Mouse (Mus musculus) midbrain, embryonic 12.5 days (tissue): ENCODE results near the gene Cttnbp2. TPM values are rescaled to one million over a fixed set of nuclear protein-coding genes. Genes with fewer than 3 reads are reported as not detected.
A peak's percentile ranks its signal among the peaks of the same experiment; 100 is the strongest.

Source experiments
- ATAC-seq: fragments of 200-750 bp; cut with Nextera tagmentation; 2 replicates; pipeline ENCODE4 v1.8.0; 2017; ENCODE audit warnings: low read depth, moderate TSS enrichment, moderate library complexity; ENCODE audit not compliant: low FRiP score
- H3K27ac ChIP-seq: fragments of 300-500 bp; sonication (generic); replicated peaks from 2 replicates; pipeline ENCODE4 v1.5.1; 2016; ENCODE audit warnings: mild to moderate bottlenecking
- H3K27me3 ChIP-seq: fragments of 300-500 bp; sonication (generic); 2 replicates; pipeline ENCODE4 v1.6.1; 2016; ENCODE audit warnings: mild to moderate bottlenecking
- H3K36me3 ChIP-seq: fragments of 300-500 bp; sonication (generic); 2 replicates; pipeline ENCODE4 v1.6.1; 2016
- H3K4me1 ChIP-seq: fragments of 300-500 bp; sonication (generic); 2 replicates; pipeline ENCODE4 v1.6.1; 2016
- H3K4me2 ChIP-seq: fragments of 300-500 bp; sonication (generic); replicated peaks from 2 replicates; pipeline ENCODE4 v1.6.1; 2016; ENCODE audit warnings: mild to moderate bottlenecking, moderate library complexity
- H3K4me3 ChIP-seq: fragments of 300-500 bp; sonication (generic); 2 replicates; pipeline ENCODE4 v1.5.1; 2016; ENCODE audit warnings: mild to moderate bottlenecking
- H3K9ac ChIP-seq: fragments of 300-500 bp; sonication (generic); replicated peaks from 2 replicates; pipeline ENCODE4 v1.6.1; 2016; ENCODE audit warnings: mild to moderate bottlenecking, moderate library complexity
- H3K9me3 ChIP-seq: fragments of 300-500 bp; sonication (generic); 2 replicates; pipeline ENCODE4 v1.6.1; 2016; ENCODE audit warnings: mild to moderate bottlenecking
- WGBS: fragments of 180-500 bp; shearing (Covaris S2); methylation state at CpG from one replicate; pipeline ENCODE4 v1.1.7; 2016; 5-methylcytosine and 5-hydroxymethylcytosine counted together
- polyA plus RNA-seq: library from polyadenylated mRNA; unstranded; fragments of >200 nt; fragmentation: Nextera tagmentation; extraction: Ambion mirVana; gene quantifications from 2 replicates; pipeline ENCODE4 v1.2.1, GENCODE M21; 2016

The Cttnbp2 gene
- polyA plus RNA-seq, 1 experiment from 2014 or later = 21.9 TPM

- Histone ChIP-seq H3K36me3 (no peaks in the 10 kb centered on the region), H3K27me3 (no peaks in the 10 kb centered on the region), H3K9me3 (peaks cover 5% of the 10 kb centered on the region; the same call in 1 of the 2 replicates), H3K4me3 (no peak overlapping the region), H3K4me1 (no peaks in the 10 kb centered on the region), H3K4me2 (no peak overlapping the region), H3K27ac (no peak overlapping the region), H3K9ac (no peak overlapping the region)
- WGBS = 63% methylated on average over 1 of the region's 1 CpGs
- no peak for ATAC-seq
Measured at GRCm38 (mm10) chr6:18459657-18460056, 55.0 kb downstream of the Cttnbp2 start.

GRCm38 (mm10) chr6:18450551-18451193 is 64.0 kb downstream of the Cttnbp2 start:
- Histone ChIP-seq H3K36me3 (no peaks in the 10 kb centered on the region), H3K27ac (no peak overlapping the region), H3K9me3 (no peaks in the 10 kb centered on the region), H3K4me2 (no peak overlapping the region), H3K9ac (no peak overlapping the region), H3K4me3 (no peak overlapping the region), H3K4me1 (peaks cover 16% of the 10 kb centered on the region), H3K27me3 (no peaks in the 10 kb centered on the region)
- no peak for ATAC-seq
- 83% methylated on average over 5 of the region's 5 CpGs for WGBS

GRCm38 (mm10) chr6:18448078-18448477 is 66.6 kb downstream of the Cttnbp2 start:
- Histone ChIP-seq H3K9me3 (no peaks in the 10 kb centered on the region), H3K4me3 (no peak overlapping the region), H3K4me2 (no peak overlapping the region), H3K36me3 (no peaks in the 10 kb centered on the region), H3K4me1 (peaks cover 16% of the 10 kb centered on the region), H3K27ac (no peak overlapping the region), H3K27me3 (no peaks in the 10 kb centered on the region), H3K9ac (no peak overlapping the region)
- no peak for ATAC-seq
- WGBS = 74% methylated on average over 5 of the region's 5 CpGs

- no peaks in the 10 kb centered on the region for H3K36me3 ChIP-seq
- no peaks in the 10 kb centered on the region for H3K9me3 ChIP-seq
- no peak overlapping the region for H3K9ac ChIP-seq
- 28% methylated on average over 7 of the region's 7 CpGs for whole genome bisulfite sequencing
- no peak overlapping the region for H3K4me3 ChIP-seq
- H3K4me1 ChIP-seq = peaks cover 16% of the 10 kb centered on the region
- H3K27ac ChIP-seq = peak overlapping the region; percentile 54; the same call in 1 of the 2 replicates
- no peak overlapping the region for H3K4me2 ChIP-seq
- H3K27me3 ChIP-seq = no peaks in the 10 kb centered on the region
- peak; percentile 70 for ATAC-seq
Measured at GRCm38 (mm10) chr6:18446917-18447316, 67.7 kb downstream of the Cttnbp2 start.

GRCm38 (mm10) chr6:18446359-18446758 is 68.3 kb downstream of the Cttnbp2 start:
- Histone ChIP-seq H3K27me3 (no peaks in the 10 kb centered on the region), H3K4me2 (no peak overlapping the region), H3K4me3 (no peak overlapping the region), H3K36me3 (no peaks in the 10 kb centered on the region), H3K27ac (0 out of 2 replicates have a peak overlapping the region, but pooled peaks have one; percentile 39), H3K9me3 (no peaks in the 10 kb centered on the region), H3K4me1 (peaks cover 16% of the 10 kb centered on the region), H3K9ac (no peak overlapping the region)
- no peak for ATAC-seq
- WGBS = 74% methylated on average over 3 of the region's 3 CpGs

GRCm38 (mm10) chr6:18445747-18446146 is 68.9 kb downstream of the Cttnbp2 start:
- Histone ChIP-seq H3K27me3 (no peaks in the 10 kb centered on the region), H3K4me2 (no peak overlapping the region), H3K9me3 (no peaks in the 10 kb centered on the region), H3K9ac (no peak overlapping the region), H3K36me3 (no peaks in the 10 kb centered on the region), H3K4me3 (no peak overlapping the region), H3K27ac (peak overlapping the region; percentile 56; the same call in 1 of the 2 replicates), H3K4me1 (peaks cover 16% of the 10 kb centered on the region)
- 33% methylated on average over 4 of the region's 4 CpGs for WGBS
- no peak for ATAC-seq

- Histone ChIP-seq H3K4me2 (no peak overlapping the region), H3K4me3 (no peak overlapping the region), H3K27ac (no peak overlapping the region), H3K27me3 (no peaks in the 10 kb centered on the region), H3K36me3 (no peaks in the 10 kb centered on the region), H3K4me1 (peaks cover 14% of the 10 kb centered on the region), H3K9ac (no peak overlapping the region), H3K9me3 (no peaks in the 10 kb centered on the region)
- 82% methylated on average over 3 of the region's 3 CpGs for WGBS
- no peak for ATAC-seq
Measured at GRCm38 (mm10) chr6:18442303-18442702, 72.3 kb downstream of the Cttnbp2 start.

GRCm38 (mm10) chr6:18440918-18441532 is 73.6 kb downstream of the Cttnbp2 start:
- no peak for ATAC-seq
- no peaks in the 10 kb centered on the region for H3K9me3 ChIP-seq
- no peaks in the 10 kb centered on the region for H3K36me3 ChIP-seq
- no peak overlapping the region for H3K4me3 ChIP-seq
- H3K27me3 ChIP-seq = no peaks in the 10 kb centered on the region
- 75% methylated on average over 4 of the region's 4 CpGs for WGBS
- no peak overlapping the region for H3K27ac ChIP-seq
- H3K4me2 ChIP-seq = no peak overlapping the region
- peaks cover 4% of the 10 kb centered on the region; the same call in 1 of the 2 replicates for H3K4me1 ChIP-seq
- H3K9ac ChIP-seq = no peak overlapping the region

- no peak overlapping the region for H3K4me3 ChIP-seq
- H3K9ac ChIP-seq = no peak overlapping the region
- ATAC-seq = no peak
- 64% methylated on average over 4 of the region's 4 CpGs for WGBS
- no peak overlapping the region for H3K4me2 ChIP-seq
- no peak overlapping the region for H3K27ac ChIP-seq
- H3K27me3 ChIP-seq = no peaks in the 10 kb centered on the region
- no peaks in the 10 kb centered on the region for H3K4me1 ChIP-seq
- H3K36me3 ChIP-seq = no peaks in the 10 kb centered on the region
- H3K9me3 ChIP-seq = no peaks in the 10 kb centered on the region
Measured at GRCm38 (mm10) chr6:18436127-18436812, 78.4 kb downstream of the Cttnbp2 start.

- 93% methylated on average over 16 of the region's 16 CpGs for WGBS
- ATAC-seq = no peak
Measured at GRCm38 (mm10) chr6:18434828-18435531, 79.7 kb downstream of the Cttnbp2 start.

GRCm38 (mm10) chr6:18434355-18434754 is 80.3 kb downstream of the Cttnbp2 start:
- ATAC-seq = no peak
- no peak overlapping the region for H3K9ac ChIP-seq
- no peak overlapping the region for H3K4me3 ChIP-seq
- no peak overlapping the region for H3K27ac ChIP-seq
- H3K9me3 ChIP-seq = no peaks in the 10 kb centered on the region
- no peaks in the 10 kb centered on the region for H3K36me3 ChIP-seq
- H3K27me3 ChIP-seq = no peaks in the 10 kb centered on the region
- no peak overlapping the region for H3K4me2 ChIP-seq
- H3K4me1 ChIP-seq = no peaks in the 10 kb centered on the region
- 88% methylated on average over 8 of the region's 8 CpGs for WGBS

More at GRCm38 (mm10) chr6:18434828-18435531, 79.7 kb downstream of the Cttnbp2 start:
- H3K27me3 ChIP-seq = no peaks in the 10 kb centered on the region
- no peak overlapping the region for H3K27ac ChIP-seq
- H3K9me3 ChIP-seq = no peaks in the 10 kb centered on the region
- no peak overlapping the region for H3K9ac ChIP-seq
- no peaks in the 10 kb centered on the region for H3K4me1 ChIP-seq
- H3K4me2 ChIP-seq = no peak overlapping the region
- no peaks in the 10 kb centered on the region for H3K36me3 ChIP-seq
- no peak overlapping the region for H3K4me3 ChIP-seq

- H3K27me3 ChIP-seq = no peaks in the 10 kb centered on the region
- no peak overlapping the region for H3K4me3 ChIP-seq
- H3K9ac ChIP-seq = no peak overlapping the region
- no peak for ATAC-seq
- WGBS = 81% methylated on average over 3 of the region's 3 CpGs
- H3K4me1 ChIP-seq = no peaks in the 10 kb centered on the region
- no peak overlapping the region for H3K27ac ChIP-seq
- H3K9me3 ChIP-seq = no peaks in the 10 kb centered on the region
- H3K36me3 ChIP-seq = no peaks in the 10 kb centered on the region
- H3K4me2 ChIP-seq = no peak overlapping the region
Measured at GRCm38 (mm10) chr6:18432362-18432761, 82.3 kb downstream of the Cttnbp2 start.
